Mouse (Mus musculus): ENCODE measurements at regions not wholly inside any gene's neighbourhood (a gene's known extent, or its start where the extent isn't known, plus 50 kb on each side); places are given as distances from the start of the nearest gene placed in this dataset.

DNA sequence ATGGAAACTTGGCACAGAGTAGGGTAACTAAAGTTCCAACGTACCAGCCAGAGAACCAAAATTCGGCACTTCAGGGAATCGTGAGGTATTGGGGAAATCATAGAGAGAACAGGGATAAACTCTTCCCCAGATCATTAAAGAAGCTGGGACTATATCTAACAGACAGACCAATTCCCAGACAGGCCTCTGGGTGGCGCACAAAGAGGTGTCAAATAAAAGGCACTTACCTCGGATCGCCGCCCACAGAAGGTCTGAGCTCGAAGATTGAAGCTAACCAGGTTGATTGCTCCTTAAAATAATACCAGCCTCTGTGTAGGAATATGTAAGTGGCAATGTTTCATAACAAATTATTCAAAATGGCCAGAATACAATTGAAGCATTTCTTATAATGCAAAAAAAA is 151.2 kb downstream of the CK137956 start:
- DNase-seq (ENCODE audit: low read depth) = no peak
- no peak for TF ChIP-seq POLR2A (IDR thresholded peaks at IDR 0.05; ENCODE audit: borderline replicate concordance, extremely low read depth, insufficient read depth, insufficient read length, poor library complexity, severe bottlenecking)
- TF ChIP-seq CTCF (IDR thresholded peaks at IDR 0.05; ENCODE audit: borderline replicate concordance, extremely low read depth, insufficient read depth, insufficient read length) = peak; percentile 8; the same call in 1 of the 2 replicates

- TF ChIP-seq POLR2A (IDR thresholded peaks at IDR 0.05; ENCODE audit: borderline replicate concordance, extremely low read depth, insufficient read depth, insufficient read length, poor library complexity, severe bottlenecking) (no peak), CTCF (IDR thresholded peaks at IDR 0.05; ENCODE audit: borderline replicate concordance, extremely low read depth, insufficient read depth, insufficient read length) (no peak)
Observed at GRCm38 (mm10) chr4:127819009-127819408, 151.7 kb downstream of the CK137956 start.

DNA sequence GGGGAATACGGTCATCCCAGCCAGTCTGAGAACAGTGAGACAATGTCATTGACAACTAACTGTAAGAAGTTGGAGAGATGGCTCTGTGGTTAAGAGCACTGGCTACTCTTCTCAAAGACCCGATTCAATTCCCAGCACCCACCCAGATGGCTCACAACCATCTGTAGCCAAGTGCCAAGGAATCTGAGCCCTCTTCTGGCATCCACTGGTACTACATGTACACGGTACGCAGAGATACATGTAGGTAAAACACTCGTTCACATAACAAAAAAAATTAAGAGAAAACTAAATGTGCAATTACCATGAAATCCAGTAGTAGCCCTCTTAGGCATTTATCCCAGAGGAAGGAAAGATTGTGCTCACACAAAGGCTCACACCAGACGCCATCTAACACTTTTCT is 156.1 kb downstream of the CK137956 start:
- TF ChIP-seq POLR2A (IDR thresholded peaks at IDR 0.05; ENCODE audit: borderline replicate concordance, extremely low read depth, insufficient read depth, insufficient read length, poor library complexity, severe bottlenecking) = no peak
- peak; percentile 16; the same call in 1 of the 2 replicates for TF ChIP-seq CTCF (IDR thresholded peaks at IDR 0.05; ENCODE audit: borderline replicate concordance, extremely low read depth, insufficient read depth, insufficient read length)
- no peak for DNase-seq (ENCODE audit: low read depth)

More at GRCm38 (mm10) chr4:127819009-127819408, 151.7 kb downstream of the CK137956 start:
- no peak for DNase-seq (ENCODE audit: low read depth)

DNA sequence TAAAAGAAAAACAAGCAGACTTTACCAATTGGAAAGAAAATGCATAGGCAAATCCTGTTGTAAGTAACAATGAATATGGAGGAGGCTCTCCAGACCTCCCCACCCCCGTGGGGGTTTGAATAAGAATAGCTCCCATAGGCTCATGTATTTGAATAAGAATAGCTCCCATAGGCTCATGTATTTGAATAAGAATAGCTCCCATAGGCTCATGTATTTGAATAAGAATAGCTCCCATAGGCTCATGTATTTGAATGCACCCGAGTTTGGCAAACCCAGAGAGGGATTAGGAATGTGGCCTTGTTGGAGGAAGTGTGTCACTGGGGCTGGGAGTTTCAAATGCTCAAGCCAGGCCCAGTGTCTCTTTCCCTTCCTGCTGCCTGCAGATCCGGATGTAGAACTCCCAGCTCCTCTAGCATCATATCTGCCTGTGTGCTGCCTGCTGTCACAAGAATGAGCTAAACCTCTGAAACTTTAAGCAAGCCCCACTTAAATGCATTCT is 158.7 kb downstream of the CK137956 start:
- TF ChIP-seq CTCF (IDR thresholded peaks at IDR 0.05; ENCODE audit: borderline replicate concordance, extremely low read depth, insufficient read depth, insufficient read length) (no peak), POLR2A (IDR thresholded peaks at IDR 0.05; ENCODE audit: borderline replicate concordance, extremely low read depth, insufficient read depth, insufficient read length, poor library complexity, severe bottlenecking) (no peak)
- no peak for DNase-seq (ENCODE audit: low read depth)

DNA sequence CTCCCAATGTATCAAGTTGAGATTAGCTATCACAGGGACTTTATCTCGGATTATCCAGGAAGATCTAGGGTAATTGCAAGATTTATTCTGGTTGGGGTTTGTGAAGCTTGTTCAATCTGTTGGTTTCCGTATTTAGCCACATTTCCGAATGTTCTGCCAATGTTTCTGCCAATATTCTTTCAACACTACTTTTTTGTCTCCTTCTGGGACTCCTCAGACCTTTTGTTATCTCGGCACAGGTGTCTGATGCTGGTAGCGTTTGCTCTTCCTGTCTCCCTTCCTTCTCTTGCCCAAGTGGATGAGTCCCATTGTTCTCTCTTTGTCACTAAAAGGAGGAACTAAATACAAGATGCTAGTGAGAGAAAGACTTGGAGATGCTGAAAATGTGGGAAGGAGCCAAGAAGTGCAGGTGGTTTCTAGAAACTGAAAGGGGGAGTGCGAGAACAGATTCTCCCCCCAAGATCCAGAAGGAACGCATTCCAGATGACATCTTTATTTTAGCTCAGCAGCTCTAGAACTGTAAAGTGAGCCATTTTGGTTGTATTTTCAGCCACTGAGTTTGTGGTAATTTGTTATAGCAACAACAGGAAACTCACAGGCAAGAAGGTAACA is 159.7 kb downstream of the CK137956 start:
- peak; percentile 22 for DNase-seq (ENCODE audit: low read depth)
- TF ChIP-seq CTCF (IDR thresholded peaks at IDR 0.05; ENCODE audit: borderline replicate concordance, extremely low read depth, insufficient read depth, insufficient read length) (no peak), POLR2A (IDR thresholded peaks at IDR 0.05; ENCODE audit: borderline replicate concordance, extremely low read depth, insufficient read depth, insufficient read length, poor library complexity, severe bottlenecking) (no peak)

- TF ChIP-seq POLR2A (IDR thresholded peaks at IDR 0.05; ENCODE audit: borderline replicate concordance, extremely low read depth, insufficient read depth, insufficient read length, poor library complexity, severe bottlenecking) (no peak), CTCF (IDR thresholded peaks at IDR 0.05; ENCODE audit: borderline replicate concordance, extremely low read depth, insufficient read depth, insufficient read length) (peak; percentile 16; the same call in 1 of the 2 replicates)
- no peak for DNase-seq (ENCODE audit: low read depth)
Observed at GRCm38 (mm10) chr4:127809006-127809405, 161.7 kb downstream of the CK137956 start.

DNA sequence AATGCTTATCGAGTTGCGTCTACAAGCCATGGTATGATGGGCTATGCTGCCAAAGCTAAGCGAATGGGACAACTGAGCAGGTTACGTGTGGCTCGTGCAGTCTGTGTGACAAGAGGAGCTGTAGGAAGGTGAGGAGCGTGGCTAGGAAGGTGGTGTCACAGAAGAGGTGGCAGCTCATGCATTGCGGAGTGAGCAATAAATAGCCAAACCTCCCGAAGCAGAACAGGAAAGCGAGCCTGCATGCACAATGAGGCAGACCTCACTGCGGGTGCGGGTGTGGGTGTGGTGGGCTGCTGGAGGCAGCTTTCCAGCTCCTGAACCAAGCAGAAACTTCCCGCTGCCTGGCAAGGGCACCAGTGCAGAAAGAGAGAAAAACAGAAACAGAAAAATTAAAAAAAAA is 181.5 kb downstream of the CK137956 start:
- TF ChIP-seq POLR2A (IDR thresholded peaks at IDR 0.05; ENCODE audit: borderline replicate concordance, extremely low read depth, insufficient read depth, insufficient read length, poor library complexity, severe bottlenecking) = no peak
- no peak for TF ChIP-seq CTCF (IDR thresholded peaks at IDR 0.05; ENCODE audit: borderline replicate concordance, extremely low read depth, insufficient read depth, insufficient read length)
- no peak for DNase-seq (ENCODE audit: low read depth)

GRCm38 (mm10) chr4:127785786-127786185 is 185.0 kb downstream of the CK137956 start:
- TF ChIP-seq POLR2A (IDR thresholded peaks at IDR 0.05; ENCODE audit: borderline replicate concordance, extremely low read depth, insufficient read depth, insufficient read length, poor library complexity, severe bottlenecking) (no peak), CTCF (IDR thresholded peaks at IDR 0.05; ENCODE audit: borderline replicate concordance, extremely low read depth, insufficient read depth, insufficient read length) (no peak)
- DNase-seq (ENCODE audit: low read depth) = no peak

DNA sequence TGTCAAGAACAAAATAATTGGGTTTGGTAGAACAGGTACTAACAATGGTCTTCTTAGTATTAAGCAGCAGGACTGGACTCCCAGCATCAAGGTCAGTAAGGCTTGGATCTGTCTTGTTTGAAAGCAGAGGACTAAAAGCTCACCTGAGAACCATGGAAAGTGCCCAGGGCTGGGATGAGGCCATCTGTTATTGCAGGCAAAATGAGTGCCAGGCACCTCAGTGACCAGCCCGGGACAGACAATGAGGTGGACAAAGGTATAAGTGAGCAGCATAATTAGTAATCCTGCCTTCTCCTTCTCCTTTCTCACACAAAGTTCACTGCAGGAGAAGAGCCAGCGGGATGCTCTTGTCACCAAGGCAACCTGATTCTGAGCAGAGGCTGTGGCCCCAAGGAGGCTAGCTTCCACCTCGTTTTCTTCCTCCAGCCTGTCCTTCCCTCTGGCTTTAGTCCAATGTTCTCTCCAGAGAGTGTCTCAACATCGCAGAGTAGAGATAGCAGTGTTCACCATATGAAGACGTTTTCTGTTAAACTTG is 198.7 kb downstream of the CK137956 start:
- peak; percentile 36 for DNase-seq (ENCODE audit: low read depth)
- no peak for TF ChIP-seq POLR2A (IDR thresholded peaks at IDR 0.05; ENCODE audit: borderline replicate concordance, extremely low read depth, insufficient read depth, insufficient read length, poor library complexity, severe bottlenecking)
- no peak for TF ChIP-seq CTCF (IDR thresholded peaks at IDR 0.05; ENCODE audit: borderline replicate concordance, extremely low read depth, insufficient read depth, insufficient read length)

GRCm38 (mm10) chr4:127763736-127764135 is 207.0 kb downstream of the CK137956 start:
- TF ChIP-seq POLR2A (IDR thresholded peaks at IDR 0.05; ENCODE audit: borderline replicate concordance, extremely low read depth, insufficient read depth, insufficient read length, poor library complexity, severe bottlenecking) = no peak
- no peak for DNase-seq (ENCODE audit: low read depth)

- TF ChIP-seq POLR2A (IDR thresholded peaks at IDR 0.05; ENCODE audit: borderline replicate concordance, extremely low read depth, insufficient read depth, insufficient read length, poor library complexity, severe bottlenecking) (no peak), CTCF (IDR thresholded peaks at IDR 0.05; ENCODE audit: borderline replicate concordance, extremely low read depth, insufficient read depth, insufficient read length) (no peak)
- peak; percentile 6 for DNase-seq (ENCODE audit: low read depth)
Observed at GRCm38 (mm10) chr4:127758961-127759360, 211.8 kb downstream of the CK137956 start.

GRCm38 (mm10) chr4:127756238-127756637 is 214.5 kb downstream of the CK137956 start:
- no peak for DNase-seq (ENCODE audit: low read depth)
- no peak for TF ChIP-seq CTCF (IDR thresholded peaks at IDR 0.05; ENCODE audit: borderline replicate concordance, extremely low read depth, insufficient read depth, insufficient read length)
- TF ChIP-seq POLR2A (IDR thresholded peaks at IDR 0.05; ENCODE audit: borderline replicate concordance, extremely low read depth, insufficient read depth, insufficient read length, poor library complexity, severe bottlenecking) = no peak
